Mouse (Mus musculus) heart, postnatal 0 days (tissue): Measurements from ENCODE around the gene Cela2a.

Experiments used
- CTCF ChIP-seq: IDR thresholded peaks from 2 replicates; pipeline ENCODE4 v1.5.1; 2016; ENCODE audit warnings: antibody characterized with exemption, control low read depth, low read depth
- EP300 ChIP-seq: IDR thresholded peaks from 2 replicates; pipeline ENCODE4 v1.6.1; 2016; ENCODE audit warnings: antibody characterized with exemption, low read depth

- TF ChIP-seq CTCF (0 out of 2 replicates have a peak, but pooled peaks have one; percentile 19), EP300 (no peak)
These were observed 2.2 kb upstream of the Cela2a start for GRCm38 (mm10) chr4:141828177-141828576.
